8 mouse cellular contexts compared by ENCODE assay signal in genomic region chr5:13527037-13527464, GRCm38 (mm10).
DNase-seq lines count a peak whose midpoint lies in the region; ATAC-seq and TF ChIP-seq lines count a peak whose summit lies in the region.

No protein-coding gene starts in this region.

- TF ChIP-seq CTCF in gastrocnemius, adult 2 months (IDR thresholded peaks at IDR 0.05), result no peak

- WGBS in embryonic facial prominence, embryonic 10.5 days, result 4% methylated on average over 7 of the region's 7 CpGs
- 13% methylated on average over 7 of the region's 7 CpGs for WGBS in hindbrain, embryonic 12.5 days

- H3K4me1 ChIP-seq in embryonic facial prominence, embryonic 10.5 days, result peaks cover 35% of the 10 kb centered on the region
- peaks cover 11% of the 10 kb centered on the region for H3K4me1 ChIP-seq in hindbrain, embryonic 12.5 days

- no peak for DNase-seq in gastrocnemius, adult 2 months
- DNase-seq in gastrocnemius, postnatal 4 days (ENCODE audit: low spot score in 2 of 2), result no peak
- peak; percentile 97 for DNase-seq in 416B (ENCODE audit: low read depth)
- peak; percentile 56 for DNase-seq in embryonic facial prominence, embryonic 10.5 days (ENCODE audit: low spot score)
- DNase-seq in right cerebral cortex, postnatal 4 days, result no peak
- DNase-seq in kidney, adult 18-20 months, result no peak

- intact Hi-C loops in gastrocnemius, adult 2 months (cut with DNase I), result no loop called here

- peaks cover 1% of the 10 kb centered on the region; the same call in 1 of the 2 replicates for H3K27me3 ChIP-seq in embryonic facial prominence, embryonic 10.5 days (replicated peaks; ENCODE audit: low read depth, poor library complexity, severe bottlenecking)
- no peaks in the 10 kb centered on the region for H3K27me3 ChIP-seq in hindbrain, embryonic 12.5 days

- H3K36me3 ChIP-seq in embryonic facial prominence, embryonic 10.5 days (replicated peaks), result peaks cover 7% of the 10 kb centered on the region
- no peaks in the 10 kb centered on the region for H3K36me3 ChIP-seq in hindbrain, embryonic 12.5 days

- no peak overlapping the region for H3K4me2 ChIP-seq in hindbrain, embryonic 12.5 days (replicated peaks)

- ATAC-seq in hindbrain, embryonic 12.5 days (ENCODE audit: low FRiP score), result no peak
- no peak for ATAC-seq in CD4-positive, CD25-positive, alpha-beta regulatory T cell, adult 4 months

- H3K9ac ChIP-seq in hindbrain, embryonic 12.5 days, result no peak overlapping the region

- H3K4me3 ChIP-seq in gastrocnemius, adult 2 months, result peak overlapping the region; percentile 48
- H3K4me3 ChIP-seq in embryonic facial prominence, embryonic 10.5 days, result no peak overlapping the region
- H3K4me3 ChIP-seq in hindbrain, embryonic 12.5 days, result no peak overlapping the region

- H3K27ac ChIP-seq in gastrocnemius, adult 2 months, result peak overlapping the region; percentile 55
- peak overlapping the region; percentile 73 for H3K27ac ChIP-seq in embryonic facial prominence, embryonic 10.5 days (replicated peaks)
- 0 out of 2 replicates have a peak overlapping the region, but pooled peaks have one; percentile 17 for H3K27ac ChIP-seq in hindbrain, embryonic 12.5 days

- no peaks in the 10 kb centered on the region for H3K9me3 ChIP-seq in embryonic facial prominence, embryonic 10.5 days
- no peaks in the 10 kb centered on the region for H3K9me3 ChIP-seq in hindbrain, embryonic 12.5 days (replicated peaks)

Comparison
In these comparisons a context has a peak if more than half of its experiments do, and no peak if none do; other contexts are left out.
1. DNase-seq: peak in 416B (single experiment) and embryonic facial prominence, embryonic 10.5 days (single experiment); none in gastrocnemius, adult 2 months (single experiment), gastrocnemius, postnatal 4 days (0 of 2), right cerebral cortex, postnatal 4 days (single experiment) and kidney, adult 18-20 months (single experiment).
2. H3K27ac ChIP-seq: peak in every context shown above with its lines; median percentile 73 in embryonic facial prominence, embryonic 10.5 days; 55 in gastrocnemius, adult 2 months; 17 in hindbrain, embryonic 12.5 days.